Mouse (Mus musculus): Measurements from ENCODE around the gene Yeats4. TPM values are rescaled to one million over a fixed set of nuclear protein-coding genes. Genes with fewer than 3 reads are reported as not detected.

Yeats4 gene
- polyA plus RNA-seq, 1 experiment from 2014 or later = 67.0 TPM

DNA sequence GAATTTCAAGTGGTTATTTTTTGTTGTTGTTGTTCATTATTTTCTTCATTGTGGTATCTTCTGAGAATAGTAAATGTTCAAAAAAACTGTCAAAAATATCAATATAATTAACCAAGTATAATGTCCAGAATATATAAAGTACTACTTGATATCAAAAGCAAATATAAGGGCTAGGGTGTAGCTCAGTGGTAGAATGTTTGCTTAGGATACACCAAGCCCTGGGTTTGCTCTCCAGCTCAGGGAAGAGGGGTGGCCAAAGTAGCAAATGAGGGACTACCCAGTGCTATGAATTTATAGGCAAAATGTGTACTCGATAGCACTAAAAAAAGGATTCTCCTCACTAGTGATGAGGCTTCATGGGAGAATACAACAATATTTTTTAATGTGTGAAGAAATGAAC, 51.2 kb downstream of the Yeats4 start:
- ATAC-seq (replicated peaks; ENCODE audit: low FRiP score, low read depth) = no peak
- TF ChIP-seq CTCF (IDR thresholded peaks at IDR 0.05; ENCODE audit: low read depth) = no peak

DNA sequence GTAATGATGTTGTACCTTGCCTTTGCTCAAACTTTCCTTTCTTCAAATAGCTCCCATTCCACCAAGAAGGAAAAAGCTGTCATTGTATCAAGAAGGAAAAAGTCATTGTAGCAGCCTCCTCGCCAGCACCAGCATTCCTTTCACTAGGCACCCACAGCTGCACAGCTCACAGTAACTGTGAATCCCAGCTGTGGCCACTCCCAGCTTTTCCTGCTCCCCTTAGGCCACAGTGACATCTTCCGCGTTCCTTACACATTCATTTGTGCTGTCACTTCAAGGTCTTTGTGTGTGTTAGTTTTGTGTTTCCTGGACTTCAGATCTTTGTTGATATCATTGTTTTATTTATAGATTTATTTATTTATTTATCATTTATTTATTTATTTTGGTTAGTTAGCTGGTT, 52.2 kb downstream of the Yeats4 start:
- H3K36me3 ChIP-seq (ENCODE audit: insufficient read depth, low read length) = no peaks in the 10 kb centered on the region
- H3K9me3 ChIP-seq (replicated peaks; ENCODE audit: low read length) = no peaks in the 10 kb centered on the region
- no peak overlapping the region for H3K9ac ChIP-seq (ENCODE audit: low read depth, low read length)
- TF ChIP-seq CTCF (IDR thresholded peaks at IDR 0.05; ENCODE audit: low read depth) = no peak
- peak overlapping the region; percentile 31 for H3K27ac ChIP-seq
- DNase-seq (ENCODE audit: low spot score) (peak; percentile 70), ATAC-seq (replicated peaks; ENCODE audit: low FRiP score, low read depth) (no peak)
- 42% methylated on average over 3 of the region's 3 CpGs for WGBS
- no peak overlapping the region for H3K4me2 ChIP-seq (ENCODE audit: low read length)
- no peaks in the 10 kb centered on the region for H3K27me3 ChIP-seq (ENCODE audit: insufficient read depth, low read length)
- H3K4me1 ChIP-seq (replicated peaks; ENCODE audit: insufficient read depth, low read length) = 0 out of 2 replicates have a peak, but pooled peaks cover 4% of the 10 kb centered on the region
- H3K4me3 ChIP-seq (replicated peaks; ENCODE audit: low read depth, low read length) = no peak overlapping the region

More for the DNA sequence above, 51.2 kb downstream of the Yeats4 start:
- H3K36me3 ChIP-seq (ENCODE audit: insufficient read depth, low read length) = no peaks in the 10 kb centered on the region
- H3K4me1 ChIP-seq (replicated peaks; ENCODE audit: insufficient read depth, low read length) = 0 out of 2 replicates have a peak, but pooled peaks cover 4% of the 10 kb centered on the region
- DNase-seq (ENCODE audit: low spot score) = no peak
- H3K9me3 ChIP-seq (replicated peaks; ENCODE audit: low read length) = no peaks in the 10 kb centered on the region
- no peaks in the 10 kb centered on the region for H3K27me3 ChIP-seq (ENCODE audit: insufficient read depth, low read length)
- no peak overlapping the region for H3K27ac ChIP-seq
- H3K9ac ChIP-seq (ENCODE audit: low read depth, low read length) = no peak overlapping the region
- 95% methylated on average over 1 of the region's 1 CpGs for WGBS
- no peak overlapping the region for H3K4me2 ChIP-seq (ENCODE audit: low read length)
- H3K4me3 ChIP-seq (replicated peaks; ENCODE audit: low read depth, low read length) = no peak overlapping the region

DNA sequence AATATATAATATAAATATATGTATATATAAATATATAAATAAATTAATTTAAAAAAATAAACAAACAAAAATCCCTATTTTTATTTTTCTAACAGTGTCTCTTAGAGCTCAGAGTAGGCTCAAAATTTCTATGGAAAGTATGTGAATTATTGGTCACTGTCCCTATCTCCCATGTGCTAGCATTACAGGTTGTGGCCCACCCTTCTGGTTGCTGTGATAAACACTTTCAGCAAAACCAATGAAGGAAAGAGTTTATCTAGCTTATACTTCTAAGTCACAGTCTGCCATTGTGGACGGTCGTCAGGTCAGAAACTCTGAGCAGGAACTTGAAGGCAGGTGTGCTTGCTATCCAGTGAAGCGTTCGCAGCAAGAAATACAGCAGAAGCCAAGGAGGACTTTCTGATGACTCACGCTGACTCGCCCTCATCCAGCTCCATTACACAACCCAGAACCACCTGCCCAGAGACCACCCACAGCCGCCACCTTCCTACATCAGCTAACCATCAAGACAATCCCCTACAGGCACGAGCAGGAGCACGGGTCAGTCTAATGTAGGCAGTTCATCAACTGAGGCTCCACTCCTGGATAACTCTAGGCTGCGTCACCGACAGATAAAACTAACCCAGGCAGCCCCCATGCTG, 57.4 kb downstream of the Yeats4 start:
- WGBS = 70% methylated on average over 11 of the region's 11 CpGs
- Histone ChIP-seq H3K4me3 (replicated peaks; ENCODE audit: low read depth, low read length) (no peak overlapping the region), H3K36me3 (ENCODE audit: insufficient read depth, low read length) (no peaks in the 10 kb centered on the region), H3K9ac (ENCODE audit: low read depth, low read length) (no peak overlapping the region), H3K4me1 (replicated peaks; ENCODE audit: insufficient read depth, low read length) (0 out of 2 replicates have a peak, but pooled peaks cover 2% of the 10 kb centered on the region), H3K4me2 (ENCODE audit: low read length) (no peak overlapping the region), H3K27me3 (ENCODE audit: insufficient read depth, low read length) (no peaks in the 10 kb centered on the region), H3K9me3 (replicated peaks; ENCODE audit: low read length) (no peaks in the 10 kb centered on the region), H3K27ac (no peak overlapping the region)
- ATAC-seq (replicated peaks; ENCODE audit: low FRiP score, low read depth) (no peak), DNase-seq (ENCODE audit: low spot score) (no peak)
- no peak for TF ChIP-seq CTCF (IDR thresholded peaks at IDR 0.05; ENCODE audit: low read depth)

Other genes starting within 250 kb of the Yeats4 start
- 0.11 and 0.22 TPM in 2 replicates for gene Best3, start 238.2 kb downstream of the Yeats4 start, polyA plus RNA-seq (2015; fragmentation: Nextera tagmentation; extraction: Ambion mirVana)
- gene Lrrc10, start 179.2 kb downstream of the Yeats4 start, polyA plus RNA-seq (2015; fragmentation: Nextera tagmentation; extraction: Ambion mirVana) = not detected in 2 replicates
- 183 and 198 TPM in 2 replicates for gene Cct2, start 160.7 kb downstream of the Yeats4 start, polyA plus RNA-seq (2015; fragmentation: Nextera tagmentation; extraction: Ambion mirVana)
- 17.8 and 18.5 TPM in 2 replicates for gene Frs2, start 76.0 kb downstream of the Yeats4 start, polyA plus RNA-seq (2015; fragmentation: Nextera tagmentation; extraction: Ambion mirVana)
- gene 9530003J23Rik, start 14.2 kb upstream of the Yeats4 start, polyA plus RNA-seq (2015; fragmentation: Nextera tagmentation; extraction: Ambion mirVana) = not detected in 2 replicates
- gene Lyz2, start 57.8 kb upstream of the Yeats4 start, polyA plus RNA-seq (2015; fragmentation: Nextera tagmentation; extraction: Ambion mirVana) = 71.3 and 73.2 TPM in 2 replicates
- 0.10 and 0.24 TPM in 2 replicates for gene Lyz1, start 68.4 kb upstream of the Yeats4 start, polyA plus RNA-seq (2015; fragmentation: Nextera tagmentation; extraction: Ambion mirVana)
- gene Cpsf6, start 155.5 kb upstream of the Yeats4 start, polyA plus RNA-seq (2015; fragmentation: Nextera tagmentation; extraction: Ambion mirVana) = 111 and 120 TPM in 2 replicates